Mouse (Mus musculus): Measurements from ENCODE around the gene Chrna9. TPM values are rescaled to one million over a fixed set of nuclear protein-coding genes. Genes with fewer than 3 reads are reported as not detected.
A peak's percentile ranks its signal among the peaks of the same experiment; 100 is the strongest.

Chrna9 gene
- polyA plus RNA-seq, 1 experiment from 2014 or later, result not detected

DNA sequence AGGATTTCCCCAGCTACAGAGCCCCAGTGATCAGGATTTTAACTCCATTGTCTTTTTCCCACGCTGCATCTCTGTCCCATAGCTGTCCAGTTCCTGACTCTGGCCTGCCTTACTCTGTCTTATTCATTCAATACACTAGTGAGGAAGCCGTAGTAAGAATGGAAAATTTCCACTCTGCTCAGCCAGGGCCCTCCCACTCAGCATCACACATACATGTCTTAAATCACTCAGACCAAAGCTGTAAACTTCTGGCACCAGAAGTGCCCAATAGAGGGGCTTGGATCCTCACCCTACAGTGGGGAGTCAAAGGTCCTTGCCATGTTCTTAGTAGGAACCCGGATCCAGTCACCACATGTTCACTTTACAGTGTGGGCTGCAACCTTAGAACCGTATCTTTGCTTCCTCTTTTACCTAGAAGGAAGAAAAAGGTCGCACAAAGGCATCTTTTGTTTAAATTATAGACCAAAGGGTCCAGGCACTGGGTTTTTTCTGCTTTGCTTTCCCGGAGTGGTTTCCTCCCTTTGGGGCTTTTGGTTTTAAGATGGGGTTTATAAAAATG is 65.9 kb downstream of the Chrna9 start:
- no peaks in the 10 kb centered on the region for H3K27me3 ChIP-seq (replicated peaks; ENCODE audit: control insufficient read depth, insufficient read depth, low read length)
- 31% methylated on average over 6 of the region's 6 CpGs for WGBS
- 0 out of 2 replicates have a peak, but pooled peaks cover 10% of the 10 kb centered on the region for H3K4me1 ChIP-seq (replicated peaks; ENCODE audit: control insufficient read depth, insufficient read depth, low read length)
- H3K4me3 ChIP-seq (ENCODE audit: low read depth, low read length), result no peak overlapping the region
- H3K9me3 ChIP-seq (ENCODE audit: control insufficient read depth, low read length), result no peaks in the 10 kb centered on the region
- no peak for ATAC-seq (replicated peaks; ENCODE audit: low FRiP score, low TSS enrichment, low read depth)
- DNase-seq (ENCODE audit: low spot score), result no peak
- no peak overlapping the region for H3K4me2 ChIP-seq (ENCODE audit: low read length)
- H3K36me3 ChIP-seq (ENCODE audit: control insufficient read depth, insufficient read depth, low read length), result no peaks in the 10 kb centered on the region
- no peak overlapping the region for H3K27ac ChIP-seq (ENCODE audit: low read depth)
- no peak overlapping the region for H3K9ac ChIP-seq (ENCODE audit: low read length)

DNA sequence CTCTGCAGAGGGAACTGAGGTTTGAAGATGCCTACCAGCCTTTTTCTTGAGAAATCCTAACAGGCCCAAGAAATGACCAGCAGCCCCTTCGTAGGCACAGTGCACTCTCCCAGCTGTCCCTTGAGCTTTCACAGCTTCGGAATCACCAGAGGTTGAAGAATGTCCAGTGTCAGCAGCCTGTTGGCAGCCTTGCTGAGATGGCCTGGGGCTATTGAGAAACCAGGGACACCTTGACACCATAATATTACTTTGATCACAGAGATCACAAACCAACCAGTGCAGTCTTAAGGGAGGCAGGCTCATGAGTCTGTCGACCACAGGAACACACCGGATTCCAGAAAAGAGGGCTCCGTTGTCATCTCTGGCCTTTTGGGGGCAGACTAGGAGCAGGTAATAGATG is 66.5 kb downstream of the Chrna9 start:
- no peak for ATAC-seq (replicated peaks; ENCODE audit: low FRiP score, low TSS enrichment, low read depth)
- Histone ChIP-seq H3K4me1 (replicated peaks; ENCODE audit: control insufficient read depth, insufficient read depth, low read length) (0 out of 2 replicates have a peak, but pooled peaks cover 10% of the 10 kb centered on the region), H3K9me3 (ENCODE audit: control insufficient read depth, low read length) (no peaks in the 10 kb centered on the region), H3K36me3 (ENCODE audit: control insufficient read depth, insufficient read depth, low read length) (no peaks in the 10 kb centered on the region), H3K27ac (ENCODE audit: low read depth) (no peak overlapping the region), H3K4me2 (ENCODE audit: low read length) (no peak overlapping the region), H3K9ac (ENCODE audit: low read length) (no peak overlapping the region), H3K4me3 (ENCODE audit: low read depth, low read length) (no peak overlapping the region), H3K27me3 (replicated peaks; ENCODE audit: control insufficient read depth, insufficient read depth, low read length) (no peaks in the 10 kb centered on the region)
- WGBS, result 67% methylated on average over 5 of the region's 5 CpGs
- DNase-seq (ENCODE audit: low spot score), result no peak

DNA sequence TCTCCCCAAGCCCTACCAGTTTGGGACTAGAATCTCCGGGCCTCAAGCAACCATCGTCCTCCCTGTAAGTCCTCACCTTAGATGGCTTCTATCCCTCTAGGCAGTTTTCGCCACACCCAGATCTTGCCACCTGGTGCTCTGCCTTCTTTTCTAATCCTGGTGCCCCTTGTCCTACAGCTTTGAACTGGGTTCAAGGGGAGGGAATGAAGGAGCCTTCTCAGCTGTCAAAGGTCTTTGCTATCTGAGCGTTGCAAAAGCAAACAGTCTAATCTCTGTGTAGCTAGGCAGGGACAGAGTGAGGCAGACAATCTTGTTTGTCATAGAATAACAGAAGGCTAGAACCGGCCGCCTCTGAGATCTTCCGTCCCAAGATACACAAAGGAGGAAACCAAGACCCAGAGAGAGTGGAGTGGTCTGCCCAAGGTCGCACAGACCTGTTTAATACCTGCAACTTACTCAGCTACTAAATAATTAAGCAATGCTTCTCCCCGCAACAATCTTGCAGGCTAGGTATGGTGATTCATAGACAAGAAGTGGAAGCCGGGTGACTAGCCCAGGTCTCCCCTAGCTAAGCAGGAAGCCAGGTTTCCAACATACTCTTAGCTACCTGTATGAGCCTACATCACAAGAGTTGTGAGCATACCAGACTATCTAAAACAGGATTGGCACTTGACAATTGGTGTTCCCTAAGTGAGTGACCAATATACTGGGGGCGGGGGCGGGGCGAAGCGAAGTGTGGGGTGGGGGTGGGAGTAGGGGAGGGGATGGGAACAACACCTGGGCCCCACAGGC is 69.6 kb downstream of the Chrna9 start, which contains the start of gene 9130230L23Rik:
9130230L23Rik (minus strand) TSS at position 152 of the 792 bp plus-strand sequence.
- Histone ChIP-seq H3K27ac (ENCODE audit: low read depth) (peak within 1 kb of the TSS; percentile 83), H3K4me3 (ENCODE audit: low read depth, low read length) (no peak within 1 kb of the TSS), H3K4me2 (ENCODE audit: low read length) (peak within 1 kb of the TSS; percentile 23; the same call in 1 of the 2 replicates), H3K9ac (ENCODE audit: low read length) (no peak within 1 kb of the TSS), H3K4me1 (replicated peaks; ENCODE audit: control insufficient read depth, insufficient read depth, low read length) (0 out of 2 replicates have a peak, but pooled peaks cover 10% of the 10 kb centered on the region), H3K9me3 (ENCODE audit: control insufficient read depth, low read length) (no peaks in the 10 kb centered on the region), H3K36me3 (ENCODE audit: control insufficient read depth, insufficient read depth, low read length) (no peaks in the 10 kb centered on the region), H3K27me3 (replicated peaks; ENCODE audit: control insufficient read depth, insufficient read depth, low read length) (no peaks in the 10 kb centered on the region)
- ATAC-seq (replicated peaks; ENCODE audit: low FRiP score, low TSS enrichment, low read depth) (peak; percentile 82), DNase-seq (ENCODE audit: low spot score) (peak; percentile 75)
- WGBS, result 64% methylated on average over 14 of the region's 14 CpGs

DNA sequence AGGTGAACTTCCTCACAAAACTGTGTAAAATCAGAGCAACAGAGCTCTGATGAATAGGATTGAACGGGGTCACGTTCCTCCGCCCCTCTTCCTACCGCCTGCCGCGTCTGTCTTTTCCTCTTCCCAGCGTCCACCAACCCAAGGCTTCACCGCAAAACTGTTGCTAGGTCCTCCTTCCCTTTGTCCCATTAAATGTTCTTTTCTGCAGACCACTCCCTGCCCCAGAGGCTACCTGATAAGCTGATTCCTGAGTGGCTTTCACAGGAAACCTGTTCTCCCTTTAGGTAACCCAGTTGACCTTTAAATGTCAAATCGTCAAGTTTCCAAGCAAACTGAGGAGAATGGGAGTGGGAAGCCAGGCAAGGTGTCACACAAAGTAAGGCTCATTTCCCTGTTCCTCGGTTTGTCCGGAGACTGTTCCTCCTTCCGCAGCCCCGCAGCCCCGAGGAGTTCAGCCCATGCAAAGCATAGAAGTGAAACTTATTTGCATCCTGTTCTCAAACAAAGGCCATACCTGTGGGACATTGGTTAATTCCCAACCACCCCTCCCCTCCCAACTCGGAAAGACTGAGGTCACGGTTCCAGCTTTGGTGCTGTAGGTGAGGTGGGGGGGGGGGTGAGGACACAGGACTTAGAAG is 70.4 kb downstream of the Chrna9 start:
- 0 out of 2 replicates have a peak, but pooled peaks have one; percentile 18 for ATAC-seq (replicated peaks; ENCODE audit: low FRiP score, low TSS enrichment, low read depth)
- H3K9ac ChIP-seq (ENCODE audit: low read length), result no peak overlapping the region
- H3K4me3 ChIP-seq (ENCODE audit: low read depth, low read length), result no peak overlapping the region
- H3K9me3 ChIP-seq (ENCODE audit: control insufficient read depth, low read length), result no peaks in the 10 kb centered on the region
- H3K4me2 ChIP-seq (ENCODE audit: low read length), result peak overlapping the region; percentile 23; the same call in 1 of the 2 replicates
- H3K27ac ChIP-seq (ENCODE audit: low read depth), result peak overlapping the region; percentile 83
- H3K27me3 ChIP-seq (replicated peaks; ENCODE audit: control insufficient read depth, insufficient read depth, low read length), result no peaks in the 10 kb centered on the region
- DNase-seq (ENCODE audit: low spot score), result peak; percentile 58
- H3K4me1 ChIP-seq (replicated peaks; ENCODE audit: control insufficient read depth, insufficient read depth, low read length), result 0 out of 2 replicates have a peak, but pooled peaks cover 10% of the 10 kb centered on the region
- WGBS, result 47% methylated on average over 16 of the region's 16 CpGs
- no peaks in the 10 kb centered on the region for H3K36me3 ChIP-seq (ENCODE audit: control insufficient read depth, insufficient read depth, low read length)

DNA sequence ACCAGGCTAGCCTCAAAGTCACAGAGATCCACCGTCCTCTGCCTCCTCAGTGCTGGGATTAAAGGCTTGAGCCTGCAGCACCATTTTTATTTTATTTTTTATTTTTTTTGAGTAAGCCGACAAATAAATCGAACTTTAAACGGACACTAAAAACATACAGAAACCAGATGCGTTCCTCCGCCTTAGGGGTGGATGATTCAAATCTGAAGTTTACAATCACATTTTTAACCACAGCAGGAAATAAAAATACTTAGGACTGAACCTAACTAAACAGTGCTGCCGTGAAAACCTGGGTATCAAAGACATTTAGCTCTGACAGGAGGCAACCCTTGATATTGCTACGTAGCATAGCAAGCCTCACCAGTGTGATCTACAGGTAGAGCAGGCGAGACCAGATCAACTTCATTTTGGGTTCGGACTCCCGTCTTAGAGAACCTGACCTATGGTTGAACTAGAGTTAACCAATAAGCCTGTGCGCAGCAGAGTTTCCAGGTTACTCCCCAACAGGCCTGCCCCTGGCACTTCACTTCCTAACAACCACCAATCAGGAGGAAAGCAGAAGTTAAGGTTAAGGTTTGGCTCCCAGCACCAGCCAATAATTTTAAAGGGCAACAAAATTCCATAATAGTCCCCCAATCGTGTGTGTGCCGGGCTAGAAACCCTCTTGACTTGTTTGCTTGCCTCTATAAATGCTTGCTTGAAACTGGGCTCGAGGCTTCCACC is 73.7 kb downstream of the Chrna9 start:
- Histone ChIP-seq H3K4me1 (replicated peaks; ENCODE audit: control insufficient read depth, insufficient read depth, low read length) (0 out of 2 replicates have a peak, but pooled peaks cover 4% of the 10 kb centered on the region), H3K4me2 (ENCODE audit: low read length) (no peak overlapping the region), H3K4me3 (ENCODE audit: low read depth, low read length) (no peak overlapping the region), H3K36me3 (ENCODE audit: control insufficient read depth, insufficient read depth, low read length) (no peaks in the 10 kb centered on the region), H3K9me3 (ENCODE audit: control insufficient read depth, low read length) (no peaks in the 10 kb centered on the region), H3K27ac (ENCODE audit: low read depth) (no peak overlapping the region), H3K27me3 (replicated peaks; ENCODE audit: control insufficient read depth, insufficient read depth, low read length) (no peaks in the 10 kb centered on the region), H3K9ac (ENCODE audit: low read length) (no peak overlapping the region)
- DNase-seq (ENCODE audit: low spot score) (no peak), ATAC-seq (replicated peaks; ENCODE audit: low FRiP score, low TSS enrichment, low read depth) (no peak)
- 74% methylated on average over 15 of the region's 15 CpGs for WGBS

DNA sequence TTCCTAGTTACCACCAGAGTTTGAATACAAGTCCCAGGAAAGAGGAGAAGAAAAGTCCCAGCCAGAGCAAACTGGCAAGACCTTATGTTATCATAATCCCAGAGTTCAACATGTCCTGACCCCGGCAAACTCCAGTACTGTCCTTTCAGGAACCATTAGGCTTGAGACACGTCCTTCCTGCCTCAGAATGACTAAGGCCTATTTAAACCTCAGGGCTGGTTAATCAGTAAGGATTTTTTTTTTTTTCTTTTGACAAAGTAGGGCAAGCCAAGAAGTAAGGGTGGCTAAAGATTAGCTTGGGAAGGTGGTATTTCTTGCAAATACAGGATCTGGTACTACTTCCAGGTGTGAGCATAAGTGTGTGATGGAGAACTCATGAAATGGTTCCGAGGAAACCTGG is 79.3 kb downstream of the Chrna9 start:
- DNase-seq (ENCODE audit: low spot score) (no peak), ATAC-seq (replicated peaks; ENCODE audit: low FRiP score, low TSS enrichment, low read depth) (peak; percentile 56)
- no peaks in the 10 kb centered on the region for H3K27me3 ChIP-seq (replicated peaks; ENCODE audit: control insufficient read depth, insufficient read depth, low read length)
- no peak overlapping the region for H3K4me2 ChIP-seq (ENCODE audit: low read length)
- no peaks in the 10 kb centered on the region for H3K4me1 ChIP-seq (replicated peaks; ENCODE audit: control insufficient read depth, insufficient read depth, low read length)
- H3K9ac ChIP-seq (ENCODE audit: low read length), result no peak overlapping the region
- H3K4me3 ChIP-seq (ENCODE audit: low read depth, low read length), result no peak overlapping the region
- no peaks in the 10 kb centered on the region for H3K9me3 ChIP-seq (ENCODE audit: control insufficient read depth, low read length)
- 70% methylated on average over 3 of the region's 3 CpGs for WGBS
- 0 out of 2 replicates have a peak, but pooled peaks cover 2% of the 10 kb centered on the region for H3K36me3 ChIP-seq (ENCODE audit: control insufficient read depth, insufficient read depth, low read length)
- H3K27ac ChIP-seq (ENCODE audit: low read depth), result no peak overlapping the region

DNA sequence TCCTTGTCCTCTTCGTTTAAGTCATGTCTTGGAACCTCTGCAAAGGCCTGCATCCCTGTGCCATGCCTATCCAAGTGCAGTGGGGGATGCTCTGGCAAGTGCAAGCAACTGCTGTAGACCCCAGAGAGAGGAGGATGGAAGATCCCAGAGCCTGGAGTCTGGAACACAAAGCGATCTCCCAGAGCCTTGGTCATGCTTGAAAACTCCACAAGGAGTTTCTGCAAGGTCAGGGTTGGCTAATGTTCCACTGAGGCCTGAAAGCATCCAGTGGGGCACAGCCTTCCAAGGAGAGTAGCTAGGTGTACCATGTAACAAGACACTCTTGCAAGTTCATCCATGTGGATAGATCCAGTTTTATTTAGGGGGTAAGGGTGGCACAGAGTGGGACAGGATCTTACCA is 79.7 kb downstream of the Chrna9 start:
- no peak for DNase-seq (ENCODE audit: low spot score)
- Histone ChIP-seq H3K9ac (ENCODE audit: low read length) (no peak overlapping the region), H3K36me3 (ENCODE audit: control insufficient read depth, insufficient read depth, low read length) (0 out of 2 replicates have a peak, but pooled peaks cover 2% of the 10 kb centered on the region), H3K27ac (ENCODE audit: low read depth) (no peak overlapping the region), H3K27me3 (replicated peaks; ENCODE audit: control insufficient read depth, insufficient read depth, low read length) (no peaks in the 10 kb centered on the region), H3K4me1 (replicated peaks; ENCODE audit: control insufficient read depth, insufficient read depth, low read length) (no peaks in the 10 kb centered on the region), H3K4me2 (ENCODE audit: low read length) (no peak overlapping the region), H3K9me3 (ENCODE audit: control insufficient read depth, low read length) (no peaks in the 10 kb centered on the region), H3K4me3 (ENCODE audit: low read depth, low read length) (no peak overlapping the region)
- 91% methylated on average over 2 of the region's 2 CpGs for WGBS
- ATAC-seq (replicated peaks; ENCODE audit: low FRiP score, low TSS enrichment, low read depth), result peak; percentile 30; the same call in 1 of the 2 replicates

DNA sequence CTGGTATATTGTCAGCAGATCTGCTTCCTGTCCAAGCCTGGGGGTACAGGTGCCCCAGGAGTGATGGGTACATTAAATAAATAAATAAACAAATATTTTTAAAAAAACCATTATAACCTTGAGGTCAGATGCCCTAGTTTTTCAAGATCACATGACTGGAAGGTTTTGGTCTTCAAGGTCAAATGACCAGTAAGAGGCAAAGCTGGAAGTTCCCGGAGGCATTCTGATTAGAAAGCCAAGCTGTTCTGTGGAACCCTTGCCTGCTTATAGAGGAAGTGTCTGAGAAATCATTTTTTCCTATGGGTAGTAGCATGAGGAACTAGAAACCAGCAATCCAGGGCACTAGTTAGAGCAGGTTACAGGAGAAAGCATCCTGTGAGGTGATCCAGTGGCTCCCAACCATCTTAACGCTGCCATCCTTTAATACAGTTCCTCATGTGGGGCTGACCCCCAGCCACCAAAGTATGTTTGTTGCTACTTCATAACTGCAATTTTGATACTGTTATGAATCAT is 80.8 kb downstream of the Chrna9 start:
- no peak for ATAC-seq (replicated peaks; ENCODE audit: low FRiP score, low TSS enrichment, low read depth)
- WGBS, result 91% methylated on average over 2 of the region's 2 CpGs

More for the DNA sequence above, 80.8 kb downstream of the Chrna9 start:
- Histone ChIP-seq H3K36me3 (ENCODE audit: control insufficient read depth, insufficient read depth, low read length) (0 out of 2 replicates have a peak, but pooled peaks cover 2% of the 10 kb centered on the region), H3K4me2 (ENCODE audit: low read length) (no peak overlapping the region), H3K27ac (ENCODE audit: low read depth) (no peak overlapping the region), H3K9ac (ENCODE audit: low read length) (no peak overlapping the region), H3K9me3 (ENCODE audit: control insufficient read depth, low read length) (no peaks in the 10 kb centered on the region), H3K27me3 (replicated peaks; ENCODE audit: control insufficient read depth, insufficient read depth, low read length) (no peaks in the 10 kb centered on the region), H3K4me1 (replicated peaks; ENCODE audit: control insufficient read depth, insufficient read depth, low read length) (no peaks in the 10 kb centered on the region), H3K4me3 (ENCODE audit: low read depth, low read length) (no peak overlapping the region)
- no peak for DNase-seq (ENCODE audit: low spot score)
